Mouse (Mus musculus): ENCODE measurements around the gene Olfr1289. TPM values are rescaled to one million over a fixed set of nuclear protein-coding genes. Genes with fewer than 3 reads are reported as not detected.

The Olfr1289 gene
- not detected for total RNA-seq (2021)
- long read RNA-seq, experiment 1 = 0 reads
- long read RNA-seq, experiment 2 = 0 reads

GRCm38 (mm10) chr2:111480519-111480918 lies at the start of gene Olfr1289:
TSS of gene Olfr1289 (plus strand) at chr2:111480819.
- no peak for DNase-seq
- intact Hi-C loops (cut with DNase I) = no loop called here

GRCm38 (mm10) chr2:111448842-111449241 lies 31.8 kb upstream of the Olfr1289 start, which contains the start of gene Olfr1287:
TSS of gene Olfr1287 (plus strand) at chr2:111449142.
- DNase-seq = no peak
- intact Hi-C loops (cut with DNase I) = no loop called here

- intact Hi-C loops (cut with DNase I) = no loop called here
- no peak for DNase-seq
These were observed 6.8 kb upstream of the Olfr1289 start, which contains the start of gene Olfr1288 for GRCm38 (mm10) chr2:111473801-111474200. TSS of gene Olfr1288 (plus strand) at chr2:111474101.

GRCm38 (mm10) chr2:111493729-111494128 lies 13.1 kb downstream of the Olfr1289 start, which contains the start of gene Olfr1290:
TSS of gene Olfr1290 (minus strand) at chr2:111493829.
- DNase-seq = no peak
- intact Hi-C loops (cut with DNase I) = no loop called here

GRCm38 (mm10) chr2:111496880-111497279 lies 16.3 kb downstream of the Olfr1289 start, which contains the start of gene Olfr1291-ps1:
TSS of gene Olfr1291-ps1 (plus strand) at chr2:111497180.
- intact Hi-C loops (cut with DNase I) = no loop called here
- no peak for DNase-seq

GRCm38 (mm10) chr2:111517451-111517850 lies 36.8 kb downstream of the Olfr1289 start:
- intact Hi-C loops (cut with DNase I) = no loop called here
- no peak for DNase-seq

- DNase-seq = no peak
- intact Hi-C loops (cut with DNase I) = no loop called here
These were observed 44.3 kb downstream of the Olfr1289 start, which contains the start of gene Olfr1293-ps for GRCm38 (mm10) chr2:111524903-111525302. TSS of gene Olfr1293-ps (plus strand) at chr2:111525203.

Other genes starting within 250 kb of the Olfr1289 start
- not detected for gene Olfr1275, start 245.5 kb upstream of the Olfr1289 start, total RNA-seq (2021)
- not detected for gene Olfr1276, start 226.3 kb upstream of the Olfr1289 start, total RNA-seq (2021)
- gene Olfr1277, start 206.7 kb upstream of the Olfr1289 start, total RNA-seq (2021) = not detected
- not detected for gene Olfr1278, start 190.7 kb upstream of the Olfr1289 start, total RNA-seq (2021)
- gene Olfr1279, start 180.2 kb upstream of the Olfr1289 start, total RNA-seq (2021) = not detected
- gene Olfr1280, start 166.8 kb upstream of the Olfr1289 start, total RNA-seq (2021) = not detected
- not detected for gene Olfr1281, start 154.3 kb upstream of the Olfr1289 start, total RNA-seq (2021)
- gene Olfr1282, start 144.7 kb upstream of the Olfr1289 start, total RNA-seq (2021) = not detected
- gene Olfr1283, start 114.0 kb upstream of the Olfr1289 start, total RNA-seq (2021) = not detected
- not detected for gene Olfr1284, start 105.3 kb upstream of the Olfr1289 start, total RNA-seq (2021)
- not detected for gene Olfr1286, start 57.7 kb upstream of the Olfr1289 start, total RNA-seq (2021)
- gene Olfr1287, start 31.7 kb upstream of the Olfr1289 start, total RNA-seq (2021) = not detected
- not detected for gene Olfr1288, start 6.7 kb upstream of the Olfr1289 start, total RNA-seq (2021)
- gene Olfr1290, start 13.0 kb downstream of the Olfr1289 start, total RNA-seq (2021) = not detected
- not detected for gene Olfr1291-ps1, start 16.4 kb downstream of the Olfr1289 start, total RNA-seq (2021)
- gene Olfr1293-ps, start 44.4 kb downstream of the Olfr1289 start, total RNA-seq (2021) = not detected
- not detected for gene Olfr1294, start 59.5 kb downstream of the Olfr1289 start, total RNA-seq (2021)
- not detected for gene Olfr1295, start 88.9 kb downstream of the Olfr1289 start, total RNA-seq (2021)
- not detected for gene Olfr1297, start 145.7 kb downstream of the Olfr1289 start, total RNA-seq (2021)
- gene Olfr1298, start 168.4 kb downstream of the Olfr1289 start, total RNA-seq (2021) = not detected
- gene Olfr1299, start 180.6 kb downstream of the Olfr1289 start, total RNA-seq (2021) = not detected

Measured in gastrocnemius, postnatal 36 days (tissue).